8 mouse cellular contexts compared by ENCODE assay signal in the genomic region with DNA sequence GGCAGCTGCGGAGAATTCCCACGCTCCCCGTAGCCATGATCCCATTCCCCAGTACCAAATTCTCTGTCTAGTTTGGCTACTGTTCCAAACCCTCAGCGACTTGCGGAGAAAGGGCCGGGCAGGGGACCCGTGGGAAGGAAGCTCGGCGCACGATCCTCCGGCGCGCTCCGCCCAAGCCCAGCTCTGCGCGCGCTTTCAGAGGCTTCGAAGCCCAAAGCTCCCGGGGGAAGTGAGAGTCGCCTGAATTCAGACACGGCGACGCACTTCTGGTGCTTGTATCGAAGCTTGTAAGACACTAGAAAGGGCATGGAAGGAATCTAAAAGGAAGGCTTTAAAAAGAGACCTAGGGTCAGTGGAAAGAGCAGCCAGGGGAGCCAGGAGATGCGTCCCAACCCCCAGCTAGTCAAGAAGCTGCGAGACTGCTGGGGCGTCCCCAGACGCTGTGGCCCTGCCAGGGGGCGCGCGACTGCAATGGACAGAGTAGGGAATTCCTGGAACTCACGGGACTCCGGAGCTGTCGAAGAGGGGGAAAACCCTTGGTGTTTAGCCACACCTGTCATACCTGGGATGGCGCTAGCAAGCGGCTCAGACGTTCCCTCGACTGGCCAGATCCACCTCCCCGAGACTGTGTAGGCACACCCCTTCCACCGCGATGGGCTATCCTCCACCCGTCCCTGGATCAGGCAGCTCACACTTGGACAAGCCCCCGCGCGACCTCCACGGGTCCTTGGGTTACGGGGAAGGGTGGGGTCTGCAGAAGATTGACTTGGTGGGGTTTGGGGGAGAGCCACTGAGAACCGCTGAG. TPM values are rescaled to one million over a fixed set of nuclear protein-coding genes. Genes with fewer than 3 reads are reported as not detected.
A peak's percentile ranks its signal among the peaks of the same experiment; 100 is the strongest.
DNase-seq lines count a peak whose midpoint lies in the region; ATAC-seq lines count a peak whose summit lies in the region.

No protein-coding gene starts in this region.

- no peak for ATAC-seq in embryonic facial prominence, embryonic 12.5 days (ENCODE audit: insufficient number of reproducible peaks, insufficient read depth, low FRiP score, low TSS enrichment)
- ATAC-seq in megakaryocyte progenitor cell, adult 5-6 weeks (replicated peaks; ENCODE audit: poor library complexity), result 0 out of 2 replicates have a peak, but pooled peaks have one; percentile 29
- peak; percentile 11; the same call in 1 of the 2 replicates for ATAC-seq in stomach, embryonic 14.5 days (ENCODE audit: insufficient number of reproducible peaks, insufficient read depth, low FRiP score, low read depth)
- ATAC-seq in inflammation-experienced regulatory T-cells, adult 6 months, result no peak

- H3K27ac ChIP-seq in embryonic facial prominence, embryonic 12.5 days, result no peak overlapping the region; the same call in 1 of the 2 replicates
- H3K27ac ChIP-seq in stomach, embryonic 14.5 days (ENCODE audit: low read length), result no peak overlapping the region

- no peaks in the 10 kb centered on the region for H3K9me3 ChIP-seq in embryonic facial prominence, embryonic 12.5 days
- H3K9me3 ChIP-seq in stomach, embryonic 14.5 days (ENCODE audit: control insufficient read depth, low read depth, low read length), result no peaks in the 10 kb centered on the region

- WGBS in embryonic facial prominence, embryonic 12.5 days, result under 1% methylated on average over 48 of the region's 48 CpGs
- under 1% methylated on average over 48 of the region's 48 CpGs for WGBS in stomach, embryonic 14.5 days

- peak overlapping the region; percentile 55 for H3K4me3 ChIP-seq in embryonic facial prominence, embryonic 12.5 days
- peak overlapping the region; percentile 59 for H3K4me3 ChIP-seq in stomach, embryonic 14.5 days (ENCODE audit: low read depth, low read length)

- H3K36me3 ChIP-seq in embryonic facial prominence, embryonic 12.5 days, result no peaks in the 10 kb centered on the region
- H3K36me3 ChIP-seq in stomach, embryonic 14.5 days (ENCODE audit: control insufficient read depth, insufficient read depth, low read length), result no peaks in the 10 kb centered on the region

- DNase-seq in layer of hippocampus, postnatal 36 days, result peak; percentile 42
- DNase-seq in layer of hippocampus, postnatal 25 days (ENCODE audit: extremely low spot score in 1 of 2, low spot score in 1 of 2), result no peak
- DNase-seq in heart, postnatal 14 days, result peak; percentile 38 to 44
- DNase-seq in kidney, postnatal 36 days, result peak; percentile 21 to 61

- peak overlapping the region; percentile 49 for H3K9ac ChIP-seq in embryonic facial prominence, embryonic 12.5 days
- H3K9ac ChIP-seq in stomach, embryonic 14.5 days (replicated peaks; ENCODE audit: low read depth, low read length), result peak overlapping the region; percentile 22; the same call in 1 of the 2 replicates

- intact Hi-C loops in heart, postnatal 14 days (cut with DNase I), result no loop called here

- peak overlapping the region; percentile 91 for H3K4me2 ChIP-seq in embryonic facial prominence, embryonic 12.5 days (replicated peaks)
- H3K4me2 ChIP-seq in stomach, embryonic 14.5 days (replicated peaks; ENCODE audit: low read depth, low read length), result peak overlapping the region; percentile 95

- peaks cover 28% of the 10 kb centered on the region for H3K4me1 ChIP-seq in embryonic facial prominence, embryonic 12.5 days
- H3K4me1 ChIP-seq in stomach, embryonic 14.5 days (ENCODE audit: control insufficient read depth, insufficient read depth, low read length), result peaks cover 9% of the 10 kb centered on the region; the same call in 1 of the 2 replicates

- H3K27me3 ChIP-seq in embryonic facial prominence, embryonic 12.5 days, result peaks cover 30% of the 10 kb centered on the region
- H3K27me3 ChIP-seq in stomach, embryonic 14.5 days (ENCODE audit: control insufficient read depth, insufficient read depth, low read length), result no peaks in the 10 kb centered on the region

RNA-seq across cellular contexts. Expression of a gene that starts 2.8 kb away (rescaled TPM):
- total RNA-seq in layer of hippocampus, postnatal 36 days (2021), result 10 to 100 TPM; 15.8 to 18.1 TPM
- total RNA-seq in layer of hippocampus, postnatal 25 days (2021), result 10 to 100 TPM; 14.0 to 16.0 TPM
- polyA plus RNA-seq in embryonic facial prominence, embryonic 12.5 days (2016; fragmentation: Nextera tagmentation; extraction: Ambion mirVana), result 6.3 and 6.6 TPM in 2 replicates
- total RNA-seq in heart, postnatal 14 days (2021), result 10 to 100 TPM; 25.2 to 37.4 TPM
- not detected in 2 replicates for total RNA-seq in megakaryocyte progenitor cell, adult 5-6 weeks (2015)
- total RNA-seq in megakaryocyte progenitor cell, adult 5-6 weeks (2017), result not detected in 2 replicates
- 5.3 and 5.9 TPM in 2 replicates for polyA plus RNA-seq in stomach, embryonic 14.5 days (2014; fragmentation: Nextera tagmentation; extraction: Ambion mirVana)
- not detected for polyA plus RNA-seq in inflammation-experienced regulatory T-cells, adult 6 months (2017; shearing (Covaris generic))

Comparison
In these comparisons a context has a peak if more than half of its experiments do, and no peak if none do; other contexts are left out.
1. DNase-seq: peak in layer of hippocampus, postnatal 36 days (2 of 2), heart, postnatal 14 days (2 of 2) and kidney, postnatal 36 days (2 of 2); none in layer of hippocampus, postnatal 25 days (0 of 2).
2. ATAC-seq: peak in megakaryocyte progenitor cell, adult 5-6 weeks (single experiment) and stomach, embryonic 14.5 days (single experiment); none in embryonic facial prominence, embryonic 12.5 days (single experiment) and inflammation-experienced regulatory T-cells, adult 6 months (single experiment).
3. RNA of a gene that starts 2.8 kb away (total RNA-seq): 25.2 to 37.4 TPM in heart, postnatal 14 days, 15.8 to 18.1 TPM in layer of hippocampus, postnatal 36 days and 14.0 to 16.0 TPM in layer of hippocampus, postnatal 25 days; not detected in megakaryocyte progenitor cell, adult 5-6 weeks; every median in the first group is over 10 times any median in the second.